Mouse (Mus musculus) olfactory bulb, adult 2 months (tissue): ENCODE measurements around the gene Plekhm3. TPM values are rescaled to one million over a fixed set of nuclear protein-coding genes. Genes with fewer than 3 reads are reported as not detected.

Experiments
- H3K27ac ChIP-seq: fragments of 200-500 bp; 2 replicates; pipeline ENCODE4 v1.5.1; 2012; ENCODE audit warnings: low read depth, low read length; ENCODE audit not compliant: insufficient read depth
- H3K4me1 ChIP-seq: fragments of 200-500 bp; 2 replicates; pipeline ENCODE4 v1.6.1; 2012; ENCODE audit warnings: low read length; ENCODE audit not compliant: control insufficient read depth, insufficient read depth
- H3K4me3 ChIP-seq: fragments of 200-500 bp; 2 replicates; pipeline ENCODE4 v1.5.1; 2012; ENCODE audit warnings: mild to moderate bottlenecking, low read depth, low read length, moderate library complexity; ENCODE audit not compliant: insufficient read depth
- CTCF ChIP-seq: fragments of 200-500 bp; IDR thresholded peaks from 2 replicates; pipeline ENCODE4 v1.5.1; 2012; ENCODE audit warnings: low read depth, mild to moderate bottlenecking, low read length, moderate library complexity; ENCODE audit not compliant: insufficient read depth
- POLR2A ChIP-seq: fragments of 200-500 bp; IDR thresholded peaks from 2 replicates; pipeline ENCODE4 v1.6.1; 2012; ENCODE audit warnings: mild to moderate bottlenecking, low read depth, low read length, moderate library complexity; ENCODE audit not compliant: insufficient read depth
- WGBS: fragments of 180-500 bp; shearing (Covaris S2); methylation state at CpG from one replicate; pipeline ENCODE4 v1.1.7; 2018; 5-methylcytosine and 5-hydroxymethylcytosine counted together
- polyA plus RNA-seq: library from polyadenylated mRNA; stranded (reverse); fragments of >200 nt; gene quantifications from 2 replicates; pipeline ENCODE4 v1.2.4, GENCODE M21; 2012; ENCODE audit warnings: low replicate concordance; ENCODE audit not compliant: missing spikeins, insufficient read depth, insufficient read length

Plekhm3 gene
- polyA plus RNA-seq, 1 experiment: not detected

DNA sequence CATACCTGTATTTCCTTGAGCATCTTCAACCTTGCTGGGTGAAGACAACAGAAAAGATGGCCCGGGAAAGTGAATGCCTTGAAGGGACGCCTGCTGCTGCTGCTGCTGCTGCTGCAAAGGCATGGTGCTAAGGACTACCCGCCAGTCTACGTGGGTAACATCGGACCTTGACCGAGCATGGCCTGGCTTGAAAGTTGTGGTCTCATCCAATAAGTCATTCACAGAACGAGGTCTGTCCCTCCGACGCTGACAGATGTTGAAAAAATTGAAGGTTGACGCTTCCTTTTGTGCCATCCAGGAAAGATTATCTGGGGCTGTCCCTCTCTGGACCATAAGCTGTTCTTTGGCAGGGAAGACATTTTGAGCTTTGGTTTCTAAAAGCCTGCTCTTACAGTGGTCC, 18.9 kb downstream of the Plekhm3 start:
- Histone ChIP-seq H3K4me1 (peaks cover 2% of the 10 kb centered on the region), H3K4me3 (no peak overlapping the region), H3K27ac (no peak overlapping the region)
- 95% methylated on average over 10 of the region's 10 CpGs for WGBS
- no peak for TF ChIP-seq CTCF
- no peak for TF ChIP-seq POLR2A

- Histone ChIP-seq H3K4me1 (peaks cover 2% of the 10 kb centered on the region; the same call in 1 of the 2 replicates), H3K4me3 (no peak overlapping the region), H3K27ac (no peak overlapping the region)
- TF ChIP-seq POLR2A (no peak), CTCF (no peak)
- WGBS: 96% methylated on average over 1 of the region's 1 CpGs
Measured at GRCm38 (mm10) chr1:64932921-64933320, 23.7 kb downstream of the Plekhm3 start.

DNA sequence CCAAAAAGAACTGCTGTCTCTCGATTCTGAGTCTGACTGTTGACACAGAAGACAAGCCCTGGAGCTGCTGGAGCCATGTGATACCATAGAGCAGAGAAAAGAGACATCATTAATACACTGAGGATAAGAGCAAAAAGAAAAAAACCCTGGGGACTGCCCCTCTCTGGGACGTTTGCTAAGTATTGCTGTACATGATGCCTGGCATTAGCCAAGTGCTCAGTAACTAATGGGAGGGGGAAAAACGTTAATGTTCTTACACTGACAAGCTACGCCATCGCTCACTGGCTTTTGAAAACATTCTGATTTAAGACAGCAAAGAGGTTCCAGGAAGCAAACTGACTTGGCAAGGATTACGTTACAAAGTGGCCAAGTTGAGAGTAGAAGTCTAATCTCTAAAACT, 26.5 kb downstream of the Plekhm3 start:
- H3K27ac ChIP-seq: no peak overlapping the region
- TF ChIP-seq POLR2A (no peak), CTCF (no peak)
- 55% methylated on average over 6 of the region's 6 CpGs for WGBS
- H3K4me1 ChIP-seq: peaks cover 2% of the 10 kb centered on the region; the same call in 1 of the 2 replicates
- H3K4me3 ChIP-seq: no peak overlapping the region

GRCm38 (mm10) chr1:64929673-64930072, 27.0 kb downstream of the Plekhm3 start:
- Histone ChIP-seq H3K4me1 (peaks cover 3% of the 10 kb centered on the region), H3K27ac (no peak overlapping the region), H3K4me3 (no peak overlapping the region)
- TF ChIP-seq CTCF (no peak), POLR2A (no peak)
- 83% methylated on average over 4 of the region's 4 CpGs for WGBS

- Histone ChIP-seq H3K27ac (no peak overlapping the region), H3K4me3 (no peak overlapping the region), H3K4me1 (peaks cover 7% of the 10 kb centered on the region)
- TF ChIP-seq CTCF (no peak), POLR2A (no peak)
- 97% methylated on average over 3 of the region's 3 CpGs for WGBS
Measured at GRCm38 (mm10) chr1:64928542-64928941, 28.1 kb downstream of the Plekhm3 start.

DNA sequence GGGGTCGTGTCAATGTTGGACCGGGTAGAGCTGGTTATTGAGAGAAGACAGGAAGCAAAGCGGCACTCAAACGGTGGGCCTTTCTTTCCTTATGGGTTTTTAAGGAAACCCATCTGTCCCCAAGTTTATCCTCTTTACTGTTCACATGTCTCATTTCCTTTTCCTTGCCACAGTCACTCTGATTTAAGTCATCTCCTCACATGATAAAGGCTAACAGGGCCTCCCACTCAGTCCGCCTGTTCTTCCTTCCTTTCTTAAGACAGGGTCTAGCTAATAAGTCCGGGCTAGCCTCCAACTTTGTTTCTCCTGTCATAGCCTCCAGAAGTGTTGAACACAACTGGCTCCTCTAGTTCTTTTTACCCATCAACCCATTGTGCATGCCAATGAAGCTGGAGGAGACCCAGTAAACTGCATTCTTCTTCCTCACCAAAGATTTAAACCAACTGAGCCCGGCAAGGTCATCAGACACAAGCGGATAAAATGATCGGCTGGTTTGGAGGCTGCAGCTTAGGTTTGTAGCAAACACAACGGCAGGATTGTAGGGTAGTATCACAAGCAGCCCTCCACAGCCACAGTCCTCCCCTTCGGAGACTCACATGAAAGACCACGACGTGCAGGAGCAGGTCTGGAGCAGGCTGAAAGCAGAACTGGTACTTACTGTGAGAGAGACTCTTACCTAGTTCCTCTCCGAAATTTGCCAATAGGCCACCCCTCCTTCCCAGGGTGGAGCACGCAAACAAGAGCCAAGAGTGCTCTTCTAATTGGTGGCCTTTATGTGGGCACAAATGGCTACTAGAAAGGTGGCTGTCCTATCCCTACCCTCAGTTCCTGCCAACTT, 29.0 kb downstream of the Plekhm3 start:
- Histone ChIP-seq H3K4me3 (no peak overlapping the region), H3K27ac (no peak overlapping the region), H3K4me1 (peaks cover 8% of the 10 kb centered on the region)
- 87% methylated on average over 15 of the region's 15 CpGs for WGBS
- no peak for TF ChIP-seq POLR2A
- no peak for TF ChIP-seq CTCF

DNA sequence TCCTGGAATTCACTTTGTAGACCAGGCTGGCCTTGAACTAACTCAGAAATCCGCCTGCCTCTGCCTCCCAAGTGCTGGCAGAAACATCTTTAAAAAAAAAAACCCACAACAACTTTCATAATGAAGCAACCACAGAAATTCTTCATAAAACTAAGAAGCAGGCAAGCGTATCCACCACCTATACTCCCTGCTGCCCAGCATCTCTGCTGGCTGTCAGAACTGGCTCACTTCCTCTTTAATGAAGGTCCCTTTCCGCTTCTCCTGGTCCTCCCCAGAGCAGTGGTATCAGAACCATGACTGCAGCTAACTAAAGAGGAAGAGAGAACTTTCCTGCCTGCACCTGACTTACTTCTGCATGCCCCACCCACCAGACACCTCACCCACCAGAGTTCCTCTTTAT, 31.0 kb downstream of the Plekhm3 start:
- H3K4me1 ChIP-seq: peaks cover 8% of the 10 kb centered on the region
- TF ChIP-seq POLR2A (no peak), CTCF (no peak)
- WGBS: 93% methylated on average over 3 of the region's 3 CpGs
- H3K27ac ChIP-seq: no peak overlapping the region
- H3K4me3 ChIP-seq: no peak overlapping the region

- Histone ChIP-seq H3K27ac (peak overlapping the region; percentile 91), H3K4me1 (peaks cover 10% of the 10 kb centered on the region), H3K4me3 (no peak overlapping the region)
- no peak for TF ChIP-seq POLR2A
- TF ChIP-seq CTCF: no peak
- 36% methylated on average over 12 of the region's 12 CpGs for WGBS
Measured at GRCm38 (mm10) chr1:64924283-64924682, 32.3 kb downstream of the Plekhm3 start.

DNA sequence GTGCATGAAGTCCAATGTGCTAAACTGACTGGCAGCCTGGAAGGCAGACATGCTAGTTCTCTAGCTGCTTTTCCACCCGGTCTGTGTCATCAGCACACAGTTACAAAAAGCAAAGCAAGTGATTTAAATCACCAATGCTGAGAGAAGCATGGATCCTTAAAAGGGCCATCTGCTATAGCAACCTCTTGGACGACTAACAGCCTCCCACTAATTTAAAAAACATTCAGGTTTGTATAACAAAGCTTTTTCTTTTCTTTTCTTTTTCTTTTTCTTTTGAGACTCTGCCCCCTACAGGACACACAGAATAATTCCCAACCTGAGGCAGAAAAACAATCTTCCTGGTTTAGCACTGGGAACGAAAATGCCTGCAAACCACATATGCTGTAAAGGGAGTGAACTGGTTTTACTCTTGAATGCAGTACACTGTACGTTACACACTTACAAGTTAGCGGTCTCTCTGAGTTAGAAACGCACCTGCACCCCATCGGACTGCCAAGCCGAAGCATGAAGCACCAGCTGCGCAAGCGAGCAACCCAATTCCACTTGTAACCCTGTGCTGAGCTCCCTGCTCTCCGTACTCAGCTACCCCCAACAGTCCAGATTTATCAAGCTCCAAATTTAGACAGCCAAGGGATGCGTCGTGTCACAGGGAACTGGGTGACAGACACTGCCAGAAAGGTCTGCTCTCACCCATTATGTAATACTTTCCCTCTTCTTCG, 37.7 kb downstream of the Plekhm3 start:
- H3K4me3 ChIP-seq: 0 out of 2 replicates have a peak overlapping the region, but pooled peaks have one; percentile 1
- H3K4me1 ChIP-seq: peaks cover 18% of the 10 kb centered on the region
- TF ChIP-seq POLR2A: no peak
- TF ChIP-seq CTCF: no peak
- WGBS: 25% methylated on average over 14 of the region's 14 CpGs
- peak overlapping the region; percentile 28 for H3K27ac ChIP-seq
